Mouse (Mus musculus) cerebellum, adult 2 months (tissue): ENCODE data around the gene Mrpl18. TPM values are rescaled to one million over a fixed set of nuclear protein-coding genes. Genes with fewer than 3 reads are reported as not detected.
"Not testable (repeated sequence)": the region's sequence is repeated elsewhere in the genome, so short reads cannot be mapped to it uniquely, and the experiment has no call there.

Experiments
- DNase-seq, 2 experiments: peaks; one replicate each; pipeline ENCODE4 v3.0.0; 2021
- H3K27ac ChIP-seq: fragments of 200-500 bp; 2 replicates; pipeline ENCODE4 v1.5.1; 2012; ENCODE audit warnings: low read length, control low read depth, inconsistent platforms; ENCODE audit not compliant: insufficient read depth
- H3K27me3 ChIP-seq: fragments of 200-500 bp; 2 replicates; pipeline ENCODE4 v1.6.1; 2012; ENCODE audit warnings: inconsistent platforms, mild to moderate bottlenecking, low read length, moderate library complexity; ENCODE audit not compliant: control insufficient read depth, insufficient read depth
- H3K4me1 ChIP-seq: fragments of 200-500 bp; 2 replicates; pipeline ENCODE4 v1.6.1; 2011; ENCODE audit warnings: low read length; ENCODE audit not compliant: control insufficient read depth, insufficient read depth
- H3K4me3 ChIP-seq: fragments of 200-500 bp; replicated peaks from 2 replicates; pipeline ENCODE3; 2011; ENCODE audit warnings: mild to moderate bottlenecking, low read depth, low read length, control low read depth; ENCODE audit not compliant: insufficient read depth
- CTCF ChIP-seq: fragments of 200-500 bp; IDR thresholded peaks from 2 replicates; pipeline ENCODE4 v1.5.1; 2011; ENCODE audit warnings: low read depth, mild to moderate bottlenecking, control low read depth, low read length, moderate library complexity, borderline replicate concordance; ENCODE audit not compliant: insufficient read depth
- POLR2A ChIP-seq: fragments of 200-500 bp; IDR thresholded peaks from 2 replicates; pipeline ENCODE4 v1.6.1; 2011; ENCODE audit warnings: low read length, control low read depth, borderline replicate concordance; ENCODE audit not compliant: insufficient read depth
- WGBS: fragments of 180-500 bp; shearing (Covaris S2); methylation state at CpG from one replicate; pipeline ENCODE4 v1.1.7; 2018; 5-methylcytosine and 5-hydroxymethylcytosine counted together
- polyA plus RNA-seq: library from polyadenylated mRNA; depleted of rRNA; stranded (reverse); fragments of >200 nt; gene quantifications from 2 replicates; pipeline ENCODE4 v1.2.3, GENCODE M21; 2012; rRNA removed

Mrpl18 gene
- 80.0 and 85.6 TPM in 2 replicates for polyA plus RNA-seq

- H3K27me3 ChIP-seq: no peaks in the 10 kb centered on the region
- no peaks in the 10 kb centered on the region for H3K4me1 ChIP-seq
- DNase-seq: peak; percentile 98 to 100
- peak within 1 kb of the TSS; percentile 71 for H3K27ac ChIP-seq
- peak within 1 kb of the TSS; percentile 96 for H3K4me3 ChIP-seq
- under 1% methylated on average over 56 of the region's 56 CpGs for WGBS
- TF ChIP-seq CTCF (no peak), POLR2A (peak; percentile 74)
Measured at GRCm38 (mm10) chr17:12915881-12916583, at the start of gene Mrpl18. Gene Mrpl18 (minus strand): TSS chr17:12916345.

- 88% methylated on average over 3 of the region's 3 CpGs for WGBS
Measured at GRCm38 (mm10) chr17:12963476-12963875, 47.3 kb upstream of the Mrpl18 start.

GRCm38 (mm10) chr17:12960331-12960873 is 44.3 kb upstream of the Mrpl18 start, which contains the start of gene Acat2:
Gene Acat2 (minus strand): TSS chr17:12960747.
- Histone ChIP-seq H3K4me3 (peak within 1 kb of the TSS; percentile 95), H3K4me1 (peaks cover 5% of the 10 kb centered on the region), H3K27ac (peak within 1 kb of the TSS; percentile 86), H3K27me3 (no peaks in the 10 kb centered on the region)
- TF ChIP-seq CTCF: no peak
- TF ChIP-seq POLR2A: peak; percentile 97
- WGBS: under 1% methylated on average over 42 of the region's 42 CpGs
- peak; percentile 95 to 97 for DNase-seq

More at GRCm38 (mm10) chr17:12963476-12963875, 47.3 kb upstream of the Mrpl18 start:
- DNase-seq: no peak
- H3K4me1 ChIP-seq: peaks cover 5% of the 10 kb centered on the region; the same call in 1 of the 2 replicates
- H3K27ac ChIP-seq: no peak overlapping the region
- H3K27me3 ChIP-seq: no peaks in the 10 kb centered on the region
- TF ChIP-seq CTCF (no peak), POLR2A (no peak)
- no peak overlapping the region for H3K4me3 ChIP-seq

DNA sequence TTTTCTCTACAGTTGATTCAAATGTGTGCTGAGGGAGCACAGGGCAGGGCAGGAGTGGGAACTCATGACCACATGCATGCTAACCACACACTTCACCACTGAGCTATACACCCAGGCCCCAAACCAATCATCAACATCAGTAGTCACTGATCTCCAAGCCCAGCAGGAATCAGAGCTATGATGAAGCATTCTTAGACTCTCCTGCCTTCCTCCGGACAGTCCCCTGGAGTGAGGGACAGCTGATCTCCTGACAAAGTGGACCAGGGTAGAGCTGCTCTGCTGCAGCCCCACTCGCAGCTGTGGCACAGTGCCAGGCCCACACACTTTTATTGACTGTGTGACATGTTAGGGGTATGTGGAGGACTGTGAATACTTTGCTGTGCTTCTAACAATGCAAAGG is 43.2 kb upstream of the Mrpl18 start:
- not testable (repeated sequence) for H3K4me3 ChIP-seq, H3K4me1 ChIP-seq, H3K27ac ChIP-seq, H3K27me3 ChIP-seq
- 4% methylated on average over 2 of the region's 2 CpGs for WGBS
- peak in 1 of 2 experiments; percentile 19 for DNase-seq

DNA sequence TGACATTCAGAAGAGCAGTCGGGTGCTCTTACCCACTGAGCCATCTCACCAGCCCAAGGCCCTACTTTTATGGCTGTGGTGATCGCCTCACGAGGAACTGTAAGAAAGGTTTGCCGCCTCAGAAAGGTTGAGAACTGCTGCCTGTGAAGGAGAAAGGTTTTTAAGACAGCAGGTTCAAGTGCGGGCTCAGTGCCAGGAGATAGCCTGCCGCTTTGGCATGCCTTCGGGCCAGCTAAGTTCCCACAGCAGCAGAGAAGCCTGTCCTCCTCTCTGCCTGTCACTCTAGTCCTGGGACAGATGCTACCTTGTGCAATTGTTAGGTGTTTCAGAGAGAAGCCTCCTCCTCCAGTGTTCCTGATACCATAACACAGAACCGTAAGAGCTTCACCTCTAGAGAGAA is 40.5 kb upstream of the Mrpl18 start:
- TF ChIP-seq CTCF: no peak
- DNase-seq: peak in 1 of 2 experiments; percentile 16
- Histone ChIP-seq H3K4me1 (peaks cover 5% of the 10 kb centered on the region), H3K27me3 (no peaks in the 10 kb centered on the region), H3K27ac (no peak overlapping the region), H3K4me3 (no peak overlapping the region)
- 62% methylated on average over 8 of the region's 8 CpGs for WGBS

- H3K4me1 ChIP-seq: no peaks in the 10 kb centered on the region
- no peak overlapping the region for H3K27ac ChIP-seq
- TF ChIP-seq POLR2A: no peak
- no peak for TF ChIP-seq CTCF
- DNase-seq: no peak
- H3K4me3 ChIP-seq: no peak overlapping the region
- H3K27me3 ChIP-seq: no peaks in the 10 kb centered on the region
- WGBS: 97% methylated on average over 5 of the region's 5 CpGs
Measured at GRCm38 (mm10) chr17:12949669-12950068, 33.5 kb upstream of the Mrpl18 start.

DNA sequence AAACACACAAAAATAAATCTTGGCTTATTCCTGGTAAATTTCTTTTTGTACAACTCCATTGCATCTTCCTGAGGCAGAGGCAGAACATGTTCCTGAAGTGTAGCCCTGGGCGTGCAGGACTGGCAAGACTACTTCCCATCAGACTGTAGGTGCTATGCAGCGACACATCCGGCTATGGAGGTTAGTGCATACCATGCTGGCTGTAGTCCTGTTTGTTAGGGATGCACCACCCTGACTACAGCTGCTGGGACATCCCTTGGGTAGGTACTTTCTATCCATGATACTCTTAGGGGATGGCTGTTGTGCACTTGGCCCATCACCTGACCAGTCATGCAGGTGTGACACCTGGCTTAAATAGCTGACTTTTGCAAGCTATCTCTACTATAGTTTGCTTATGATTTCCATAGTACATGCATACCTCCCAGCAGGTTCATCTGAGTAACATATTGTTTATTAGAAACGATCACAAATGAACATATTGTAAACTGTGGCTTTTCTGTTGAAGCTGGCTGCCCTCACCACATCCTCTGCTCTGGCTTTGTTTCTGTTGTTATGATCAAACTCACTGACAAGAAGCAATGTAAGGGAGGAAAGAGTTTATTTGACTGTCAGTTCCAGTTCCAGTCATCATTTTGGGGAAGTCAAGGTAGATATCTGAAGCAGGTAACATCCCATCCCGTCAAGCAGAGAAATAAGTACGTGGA is 26.5 kb upstream of the Mrpl18 start:
- Histone ChIP-seq H3K4me1 (peaks cover 3% of the 10 kb centered on the region), H3K27ac (no peak overlapping the region), H3K27me3 (no peaks in the 10 kb centered on the region), H3K4me3 (no peak overlapping the region)
- TF ChIP-seq POLR2A: no peak
- no peak for TF ChIP-seq CTCF
- 93% methylated on average over 6 of the region's 6 CpGs for WGBS
- no peak for DNase-seq

- WGBS: 81% methylated on average over 8 of the region's 8 CpGs
- no peak for DNase-seq
- no peak overlapping the region for H3K4me3 ChIP-seq
- H3K27ac ChIP-seq: no peak overlapping the region
- TF ChIP-seq CTCF (no peak), POLR2A (no peak)
- H3K4me1 ChIP-seq: peaks cover 3% of the 10 kb centered on the region
- no peaks in the 10 kb centered on the region for H3K27me3 ChIP-seq
Measured at GRCm38 (mm10) chr17:12941543-12942260, 25.6 kb upstream of the Mrpl18 start.
